Mouse (Mus musculus) left cerebral cortex, postnatal 4 days (tissue): ENCODE results near the gene Pkd1l3. TPM values are rescaled to one million over a fixed set of nuclear protein-coding genes. Genes with fewer than 3 reads are reported as not detected.
A peak's percentile ranks its signal among the peaks of the same experiment; 100 is the strongest.

Experiments
- DNase-seq: peaks from one replicate; pipeline ENCODE4 v3.0.0-alpha.2; 2022
- intact Hi-C: fragments of 180-260 bp; cut with DNase I; formaldehyde crosslinking; loops from one replicate; pipeline ENCODE4 v1.15.1; 2025
- total RNA-seq, 2 experiments: library from RNA; stranded (reverse); gene quantifications; 2 replicates each; pipeline ENCODE4 v1.2.3; 2021

The Pkd1l3 gene
- total RNA-seq: under 1 TPM; 0.26 to 0.64 TPM

DNA sequence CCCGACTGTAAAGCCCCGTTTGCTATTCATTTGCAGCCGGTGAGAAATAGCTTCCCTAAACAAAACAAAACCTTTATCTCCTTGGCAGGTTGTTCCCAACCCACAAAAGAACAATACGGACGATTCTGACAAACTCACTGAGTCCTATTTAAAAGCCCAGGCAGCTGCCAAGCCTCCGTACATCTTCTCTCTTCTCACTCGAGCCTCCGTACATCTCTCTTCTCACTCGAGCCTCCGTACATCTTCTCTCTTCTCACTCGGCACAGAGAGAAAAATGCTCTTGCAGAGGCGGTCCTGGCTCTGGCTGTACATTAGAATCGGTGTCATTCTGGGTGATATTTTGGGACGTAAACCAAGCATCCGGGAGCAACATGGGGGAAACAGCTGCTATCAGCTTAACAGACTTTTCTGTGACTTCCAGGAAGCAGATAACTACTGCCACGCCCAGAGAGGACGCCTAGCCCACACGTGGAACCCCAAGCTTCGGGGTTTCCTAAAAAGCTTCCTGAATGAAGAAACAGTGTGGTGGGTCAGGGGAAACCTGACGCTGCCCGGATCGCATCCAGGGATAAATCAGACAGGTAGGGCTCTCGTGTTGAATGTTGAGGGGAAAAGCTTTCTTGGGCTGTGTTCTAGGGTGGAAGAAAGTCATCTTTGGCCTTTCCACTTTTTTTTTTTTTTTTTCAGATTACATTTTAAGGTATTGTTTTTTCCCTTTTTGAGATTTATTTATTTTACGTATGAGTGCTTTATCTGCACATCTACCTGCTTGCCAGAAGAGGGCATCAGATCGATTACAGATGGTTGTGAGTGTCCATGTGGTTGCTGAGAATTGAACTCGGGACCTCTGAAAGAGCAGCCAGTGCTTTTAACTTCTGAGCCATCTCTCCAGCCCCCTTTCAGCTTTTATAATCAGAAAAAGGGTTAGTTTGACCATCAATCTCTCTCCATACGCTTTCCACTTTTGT lies at the start of gene Pkd1l3:
Gene Pkd1l3, plus strand, starts transcription at position 275 of the 968 bp plus-strand sequence.
- no peak for DNase-seq
- intact Hi-C loops: no loop called here

DNA sequence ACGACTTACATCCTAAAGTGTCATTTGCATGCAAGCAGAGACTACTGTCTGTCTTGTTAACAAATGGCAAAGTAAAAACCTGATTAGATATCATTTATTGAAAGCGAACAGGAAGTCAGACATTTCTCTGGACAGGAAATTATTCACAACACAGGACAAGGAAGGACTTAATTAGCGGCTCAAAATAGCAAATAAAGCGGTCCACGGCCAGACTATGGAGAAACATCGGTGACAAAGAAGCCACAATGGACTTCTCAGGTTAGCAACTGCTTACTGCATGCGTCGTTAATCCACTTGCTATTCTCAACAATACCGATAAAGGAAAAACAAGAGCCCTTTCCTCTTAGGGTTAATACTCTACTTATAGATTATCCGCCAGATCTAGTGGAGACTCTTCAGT lies 49.6 kb upstream of the Pkd1l3 start:
- no peak for DNase-seq
- intact Hi-C loops: no loop called here

DNA sequence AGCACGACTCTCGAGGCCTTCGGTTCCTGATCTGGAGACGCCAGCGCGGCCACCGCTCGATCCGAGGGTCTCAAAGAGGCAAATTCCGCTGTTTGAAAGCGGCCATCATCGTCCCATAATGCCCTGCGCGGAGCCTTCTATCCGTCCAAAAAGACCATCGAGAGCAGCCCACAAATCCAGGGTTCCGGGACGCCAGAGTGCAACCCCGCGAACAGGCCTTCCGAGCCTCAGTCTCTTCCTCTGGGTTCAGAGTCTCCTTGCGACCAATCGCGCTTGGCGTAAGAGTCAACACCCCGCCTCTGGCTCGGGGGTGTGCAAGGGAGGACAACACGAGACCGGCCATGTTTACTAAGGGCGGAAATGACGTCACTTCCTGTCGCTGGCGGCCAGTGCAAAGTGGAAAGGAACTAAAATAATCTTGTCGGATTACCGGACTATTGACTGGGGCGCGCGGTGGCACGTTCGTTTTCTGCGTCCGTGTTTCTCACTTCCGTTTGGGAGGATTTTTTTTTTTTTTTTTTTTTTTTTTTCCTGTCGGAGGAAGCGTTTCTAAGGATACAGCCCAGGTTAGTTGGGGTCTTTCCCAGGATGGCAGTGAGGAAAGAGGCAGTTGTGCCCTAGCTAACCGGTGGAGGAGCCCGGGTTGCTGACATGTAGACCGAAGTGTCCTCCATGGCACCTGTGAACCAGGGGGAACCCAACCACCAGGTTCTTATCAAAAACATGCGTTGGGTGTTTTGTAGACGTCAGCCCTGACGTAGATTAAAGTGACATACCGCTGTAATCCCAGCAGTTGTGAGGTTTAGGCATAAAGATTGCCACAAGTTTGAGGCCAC lies 48.6 kb upstream of the Pkd1l3 start, which contains the start of the genes Dhx38 and Txnl4b:
Gene Dhx38, minus strand, starts transcription at position 364 of the 836 bp plus-strand sequence.
Gene Txnl4b, plus strand, starts transcription at position 395 of the 836 bp plus-strand sequence.
- intact Hi-C loops: no loop called here

DNA sequence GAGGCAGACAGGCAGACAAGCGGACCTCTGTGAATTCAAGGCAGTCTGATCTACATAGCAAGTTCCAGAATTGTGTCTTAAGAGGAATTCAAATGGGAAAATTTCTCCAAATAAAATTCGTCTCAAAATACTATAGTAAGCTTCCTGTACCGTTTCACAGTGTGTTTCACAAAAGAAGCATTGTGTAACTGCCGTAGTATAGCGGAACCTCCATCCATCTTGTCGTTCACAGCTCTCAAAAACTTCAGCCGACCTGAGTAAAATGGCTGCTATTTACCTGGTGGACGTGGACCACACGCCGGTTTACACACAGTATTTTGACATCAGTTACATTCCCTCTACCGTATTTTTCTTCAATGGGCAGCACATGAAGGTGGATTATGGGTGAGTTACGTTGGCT lies 43.2 kb upstream of the Pkd1l3 start:
- intact Hi-C loops: no loop called here
- DNase-seq: no peak

More for the DNA sequence above, 48.6 kb upstream of the Pkd1l3 start, which contains the start of the genes Dhx38 and Txnl4b:
- peak; percentile 98 for DNase-seq

DNA sequence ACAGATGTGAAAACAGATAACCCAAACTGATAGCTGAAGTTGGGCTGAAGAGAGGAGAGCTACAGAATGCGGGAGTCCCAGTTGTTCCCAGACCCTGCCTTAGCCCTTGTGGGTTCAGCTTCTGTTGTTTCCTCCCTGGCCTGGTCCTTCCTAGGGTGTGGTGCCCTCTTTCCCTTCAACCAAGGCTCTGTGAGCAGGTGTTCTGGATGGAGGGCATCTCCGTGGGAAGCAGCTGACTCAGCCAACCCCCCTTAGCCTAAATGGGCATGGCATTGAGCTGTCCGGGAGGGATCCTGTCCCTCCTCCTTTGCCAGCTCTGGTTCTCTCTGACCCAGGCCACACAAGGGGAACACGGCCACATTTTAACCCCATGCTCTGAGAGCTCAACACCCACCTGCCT lies 38.0 kb upstream of the Pkd1l3 start:
- DNase-seq: no peak
- intact Hi-C loops: no loop called here

DNA sequence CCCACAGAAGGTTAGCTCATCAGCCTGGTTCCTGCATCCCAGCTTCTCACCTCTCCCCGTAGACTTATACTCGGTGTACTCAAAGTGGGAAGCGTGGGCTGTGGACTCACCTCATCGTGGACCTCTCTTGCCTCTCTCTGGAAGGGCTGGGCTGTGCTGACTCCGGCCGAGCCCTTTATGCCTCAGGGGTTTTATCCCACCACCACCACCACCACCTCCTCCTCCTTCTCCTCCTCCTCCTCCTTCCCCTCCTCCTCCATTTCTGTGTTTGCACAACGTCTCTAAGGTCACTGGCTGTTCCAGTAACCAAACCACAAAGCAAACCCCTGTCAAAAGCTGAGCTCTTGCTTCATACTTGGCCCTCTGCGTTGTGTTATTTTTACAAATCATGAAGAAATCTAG lies 35.4 kb upstream of the Pkd1l3 start, which contains the start of gene Hp:
Gene Hp, minus strand, starts transcription at position 273 of the 402 bp plus-strand sequence.
- no peak for DNase-seq
- intact Hi-C loops: no loop called here

DNA sequence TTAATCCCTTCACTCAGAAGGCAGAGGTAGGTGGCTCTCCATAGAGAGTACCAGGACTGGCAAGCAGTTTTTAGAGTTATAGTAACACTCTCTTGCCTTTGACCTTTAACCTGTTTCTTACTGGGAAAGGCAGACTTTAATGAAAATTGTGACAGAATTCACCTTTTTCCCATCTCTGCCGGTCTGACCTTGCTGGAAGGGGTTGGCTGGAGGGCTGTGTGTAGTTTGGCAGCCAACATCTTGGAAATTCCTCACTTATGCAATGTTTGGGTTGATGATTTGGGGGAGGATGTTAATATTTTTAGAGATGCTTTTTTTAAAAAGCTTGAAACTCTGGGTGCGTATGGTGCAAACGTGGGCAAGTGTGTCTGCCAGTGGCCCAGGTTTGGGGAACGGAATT lies 30.0 kb upstream of the Pkd1l3 start:
- DNase-seq: no peak
- intact Hi-C loops: no loop called here

DNA sequence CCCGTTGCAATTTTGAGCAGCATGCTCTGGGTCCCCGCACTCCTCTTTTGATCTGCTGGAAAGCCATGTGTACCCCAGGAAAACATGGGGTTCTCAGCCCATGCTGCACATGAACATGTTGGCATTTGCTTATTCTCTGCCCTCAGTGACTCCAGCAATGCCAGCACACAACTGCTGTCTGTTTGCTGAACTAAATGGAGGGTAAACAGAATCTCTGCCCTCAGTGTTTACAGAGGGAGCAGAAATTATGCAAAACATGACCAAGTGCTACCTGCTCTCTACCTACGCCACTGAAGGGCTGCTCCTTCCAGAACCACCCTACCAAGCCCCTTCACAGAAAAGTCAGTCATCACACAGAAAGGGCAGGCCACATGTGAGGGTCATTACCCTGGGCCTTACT lies 29.5 kb upstream of the Pkd1l3 start:
- intact Hi-C loops: no loop called here
- DNase-seq: no peak

DNA sequence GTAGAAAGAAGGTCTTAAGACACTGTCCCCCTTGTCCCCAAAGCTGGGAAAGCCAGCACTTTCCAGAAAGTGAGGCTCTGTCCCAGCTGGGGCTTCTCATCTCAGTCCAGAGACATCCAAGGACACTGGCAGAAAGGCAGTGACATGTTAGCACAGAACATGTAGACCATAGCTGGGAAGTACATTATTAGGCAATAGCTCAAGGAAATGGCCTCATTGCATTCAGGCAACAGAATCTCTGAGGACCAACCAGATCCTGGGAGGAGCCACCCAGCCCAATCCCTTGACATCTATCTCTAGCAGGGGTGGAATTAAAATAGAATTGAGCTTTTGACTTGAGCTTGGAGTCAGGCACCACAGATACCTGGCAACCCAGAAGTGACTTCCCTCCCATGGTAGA lies 28.7 kb upstream of the Pkd1l3 start:
- no peak for DNase-seq
- intact Hi-C loops: no loop called here

DNA sequence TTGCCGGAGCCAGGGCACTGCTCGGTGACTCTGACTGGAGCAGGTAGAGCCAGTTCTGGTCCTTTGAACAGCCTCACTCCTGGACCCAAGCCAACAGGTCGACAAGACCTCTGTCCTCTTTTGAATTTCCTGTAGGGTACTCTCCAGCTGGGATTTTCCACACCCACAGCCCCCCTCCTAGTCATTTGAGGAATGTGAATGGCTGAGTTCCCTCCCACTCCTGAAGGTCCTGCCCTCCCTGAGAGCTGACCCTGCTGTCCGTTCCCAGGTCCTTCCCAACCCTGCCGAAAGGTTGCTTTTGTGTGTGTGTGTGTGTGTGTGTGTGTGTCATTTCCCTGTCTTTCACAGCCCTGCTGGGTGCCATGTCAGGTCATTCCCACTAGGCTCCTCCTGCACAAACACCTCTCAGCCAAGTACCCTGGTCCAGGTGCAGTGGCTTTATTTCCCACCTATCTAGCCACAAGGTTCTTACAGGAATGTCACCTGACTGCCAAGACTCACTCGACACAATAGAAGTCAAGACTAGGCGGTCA lies 27.3 kb upstream of the Pkd1l3 start:
- intact Hi-C loops: no loop called here
- no peak for DNase-seq

DNA sequence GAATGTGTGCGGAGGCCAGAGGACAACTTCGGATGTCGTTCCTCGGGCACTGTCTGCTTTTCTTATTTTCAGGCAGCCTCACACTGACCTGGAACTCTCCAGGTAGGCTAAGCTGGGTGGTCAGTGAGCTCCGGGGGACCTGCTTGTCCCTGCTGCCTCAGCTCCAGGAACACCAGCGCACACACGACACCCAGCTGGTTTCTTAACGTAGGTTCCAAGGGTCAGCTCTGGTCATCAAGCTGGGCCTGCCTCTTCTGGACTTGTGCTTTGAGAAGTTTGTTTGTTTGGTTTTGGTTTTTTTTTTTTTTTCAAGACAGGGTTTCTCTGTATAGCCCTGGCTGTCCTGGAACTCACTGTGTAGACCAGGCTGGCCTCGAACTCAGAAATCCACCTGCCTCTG lies 23.4 kb upstream of the Pkd1l3 start:
- no peak for DNase-seq
- intact Hi-C loops: no loop called here

DNA sequence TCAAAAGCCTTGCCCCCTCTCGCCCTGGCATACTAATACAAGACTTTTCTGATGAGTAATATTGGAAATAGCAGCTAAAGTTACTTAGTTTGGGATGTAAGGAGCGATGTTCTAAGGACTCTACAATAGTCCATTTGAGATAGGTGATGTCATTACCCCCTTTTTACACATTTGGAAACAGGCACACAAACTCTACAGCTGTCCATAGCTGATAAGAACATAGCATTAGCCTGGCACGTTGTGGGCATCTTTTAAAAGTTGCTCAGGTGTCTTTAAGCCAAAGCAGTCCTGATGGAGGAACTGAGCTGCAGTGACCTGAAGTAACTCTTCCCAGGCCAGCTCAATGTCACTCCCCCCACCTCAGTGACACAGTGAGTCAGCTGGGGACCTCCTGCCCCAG lies 22.9 kb upstream of the Pkd1l3 start:
- DNase-seq: no peak
- intact Hi-C loops: no loop called here

DNA sequence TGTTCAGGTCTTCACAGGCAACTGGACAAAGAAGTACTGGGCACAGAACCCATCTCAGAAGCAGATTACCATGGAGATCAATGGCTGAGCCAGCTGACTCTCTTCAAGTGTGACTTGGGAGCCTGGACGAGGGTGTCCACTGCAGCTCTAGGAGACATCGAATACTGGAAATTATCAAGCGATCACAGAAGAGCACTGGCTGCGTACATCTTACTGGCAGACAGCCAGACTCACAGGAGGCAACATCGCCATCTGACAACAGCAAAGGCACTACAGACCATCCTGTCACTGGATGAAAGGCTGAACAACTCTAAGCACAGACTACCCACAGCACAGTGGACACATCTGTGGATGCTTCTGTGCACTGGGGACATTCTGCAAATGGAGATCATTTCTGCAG lies 22.2 kb upstream of the Pkd1l3 start:
- no peak for DNase-seq
- intact Hi-C loops: no loop called here

DNA sequence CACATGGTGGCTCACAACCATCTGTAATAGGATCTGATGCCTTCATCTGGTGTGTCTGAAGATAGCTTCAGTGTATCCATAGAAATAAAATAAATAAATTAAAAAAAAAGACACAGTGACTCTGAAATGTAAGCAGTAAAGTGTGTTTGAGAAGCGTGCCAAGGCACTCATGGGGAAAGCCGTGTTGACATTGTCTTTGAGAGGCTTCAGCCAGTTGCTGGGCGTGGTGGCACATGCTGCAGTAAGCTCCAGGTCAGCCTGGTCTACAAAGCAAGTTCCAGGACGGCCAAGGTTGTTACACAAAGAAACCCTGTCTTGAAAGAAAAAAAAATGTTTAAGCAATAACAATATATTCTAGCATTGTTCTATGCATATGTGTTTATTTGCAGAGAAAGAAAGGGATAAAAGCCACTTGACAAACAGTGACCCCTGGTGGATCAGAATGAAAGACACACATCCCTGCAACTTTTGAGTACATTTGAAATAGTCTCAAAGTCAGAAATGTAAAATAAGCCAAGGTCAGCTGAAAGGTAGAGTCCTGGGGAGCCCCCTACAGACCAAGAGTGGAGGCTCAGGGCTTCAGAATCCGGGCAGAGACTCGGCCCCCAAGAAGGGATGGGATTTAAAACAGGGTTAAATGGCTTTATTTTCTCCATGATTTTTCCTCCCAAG lies 21.1 kb upstream of the Pkd1l3 start:
- intact Hi-C loops: no loop called here
- no peak for DNase-seq

DNA sequence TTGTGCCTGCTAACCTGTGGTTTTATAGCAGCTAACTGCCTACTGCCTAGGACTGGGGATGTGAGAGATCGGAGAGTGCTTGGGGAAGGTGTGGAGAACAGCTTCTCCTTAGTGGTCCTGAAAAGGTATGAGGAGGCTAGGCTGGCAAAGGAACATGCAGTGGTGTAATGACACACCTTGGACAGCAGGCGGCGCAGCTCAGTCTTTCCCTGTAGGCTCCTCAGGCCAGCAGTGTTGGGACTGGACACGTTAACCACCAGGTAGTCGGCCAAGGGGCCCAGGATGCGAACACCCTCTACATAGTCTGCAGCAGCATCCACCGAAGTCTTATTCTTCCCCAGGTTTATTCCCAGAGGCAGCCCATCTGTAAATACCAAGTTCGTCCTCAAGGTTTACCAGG lies 18.5 kb upstream of the Pkd1l3 start:
- intact Hi-C loops: no loop called here
- DNase-seq: peak; percentile 63

DNA sequence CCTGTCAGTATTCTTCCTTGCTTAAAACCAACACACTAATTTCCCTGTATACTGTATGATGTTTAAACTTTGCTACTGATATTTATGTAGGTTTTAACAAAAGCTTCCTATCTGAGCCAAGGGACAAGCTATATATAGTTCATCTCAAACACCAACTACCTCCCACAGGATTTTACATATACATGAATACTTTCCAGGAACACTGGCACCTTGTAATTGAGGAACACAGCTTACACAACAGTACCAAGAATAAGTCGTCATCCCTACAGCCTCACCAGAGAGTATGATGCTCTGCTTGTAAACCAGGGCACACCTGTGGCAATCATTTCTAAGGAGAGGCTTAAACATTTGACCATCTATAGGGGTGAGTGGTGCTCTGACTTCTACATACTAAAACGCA lies 7.6 kb upstream of the Pkd1l3 start:
- DNase-seq: no peak
- intact Hi-C loops: no loop called here

DNA sequence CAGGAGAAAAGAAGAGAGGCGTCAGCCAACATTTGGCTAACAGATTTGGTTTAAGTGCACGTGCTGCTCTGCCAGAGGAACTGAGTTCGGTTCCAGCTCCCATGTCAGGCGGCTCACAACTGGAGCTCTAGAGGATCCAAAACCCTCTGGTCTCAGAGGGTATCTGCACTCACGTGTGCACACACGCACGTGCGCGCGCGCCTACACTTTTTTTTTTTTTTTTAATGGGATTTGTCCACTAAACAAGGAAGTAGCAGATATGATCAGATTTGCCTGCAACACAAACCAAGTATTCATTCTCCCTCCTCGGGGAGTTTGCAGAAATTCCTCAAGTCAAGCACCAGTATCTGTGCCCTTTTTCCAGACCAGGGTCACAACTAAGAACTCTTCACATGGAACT lies 6.7 kb upstream of the Pkd1l3 start:
- intact Hi-C loops: no loop called here
- no peak for DNase-seq

DNA sequence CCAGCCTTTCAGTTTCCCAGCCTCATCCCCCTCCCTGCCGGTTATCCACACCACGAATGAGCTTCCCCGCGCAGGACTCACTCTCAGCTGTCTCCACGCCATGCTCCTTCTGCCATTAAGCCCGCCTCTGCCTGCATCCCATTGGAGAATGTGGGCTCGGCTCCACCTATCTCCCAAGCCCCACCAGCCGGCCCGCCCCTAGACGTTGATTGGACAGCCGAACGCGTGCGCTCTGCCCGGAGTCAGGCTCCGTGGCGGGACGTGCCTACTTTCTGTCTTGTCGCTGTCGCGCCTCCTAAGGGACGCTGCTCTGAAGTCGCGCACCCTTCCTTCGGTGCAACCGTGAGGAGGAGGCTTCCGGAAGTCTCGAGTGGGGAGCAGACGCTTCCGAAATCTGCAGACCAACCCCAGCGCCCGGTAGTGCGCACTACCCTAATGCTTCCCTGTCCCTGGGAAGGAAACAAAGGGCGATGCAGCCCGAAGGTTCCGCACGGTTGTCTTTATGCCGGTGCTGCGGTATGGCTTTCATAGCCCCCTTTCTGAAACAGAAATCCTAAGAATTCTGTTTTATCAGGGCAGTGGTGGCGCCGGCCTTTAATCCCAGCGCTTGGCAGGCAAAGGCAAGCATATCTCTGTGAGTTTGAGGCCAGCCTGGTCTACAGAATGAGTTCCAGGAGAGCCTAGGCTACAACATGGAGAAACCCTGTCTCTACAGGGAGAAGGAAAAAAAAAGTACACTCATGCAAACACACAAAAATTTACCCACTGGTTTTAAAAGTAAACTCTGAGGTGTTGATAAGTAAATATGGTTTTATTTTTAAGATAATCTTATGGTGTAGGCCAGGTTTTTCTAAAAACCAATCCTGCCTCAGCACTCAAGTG lies 5.8 kb upstream of the Pkd1l3 start, which contains the start of gene Dhodh:
Gene Dhodh, minus strand, starts transcription at position 403 of the 882 bp plus-strand sequence.
- intact Hi-C loops: no loop called here

DNA sequence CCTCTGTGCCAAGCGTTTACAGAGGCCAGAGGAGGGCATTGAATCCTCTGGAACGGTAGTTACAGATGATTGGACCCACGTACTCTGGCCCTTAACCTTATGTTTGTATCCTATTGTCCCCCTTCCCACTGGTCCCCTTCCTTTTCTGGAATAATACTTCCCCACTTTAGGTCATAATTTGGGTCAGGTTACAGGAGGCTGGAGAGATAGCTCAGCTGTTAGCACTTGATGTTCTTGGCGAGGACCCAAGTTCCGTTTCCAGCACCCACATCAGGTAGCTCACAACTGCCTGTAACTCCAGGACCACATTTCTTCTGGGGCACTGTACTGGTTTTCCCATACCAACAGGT lies 5.2 kb upstream of the Pkd1l3 start:
- DNase-seq: no peak
- intact Hi-C loops: no loop called here

More for the DNA sequence above, 5.8 kb upstream of the Pkd1l3 start, which contains the start of gene Dhodh:
- DNase-seq: peak; percentile 98

DNA sequence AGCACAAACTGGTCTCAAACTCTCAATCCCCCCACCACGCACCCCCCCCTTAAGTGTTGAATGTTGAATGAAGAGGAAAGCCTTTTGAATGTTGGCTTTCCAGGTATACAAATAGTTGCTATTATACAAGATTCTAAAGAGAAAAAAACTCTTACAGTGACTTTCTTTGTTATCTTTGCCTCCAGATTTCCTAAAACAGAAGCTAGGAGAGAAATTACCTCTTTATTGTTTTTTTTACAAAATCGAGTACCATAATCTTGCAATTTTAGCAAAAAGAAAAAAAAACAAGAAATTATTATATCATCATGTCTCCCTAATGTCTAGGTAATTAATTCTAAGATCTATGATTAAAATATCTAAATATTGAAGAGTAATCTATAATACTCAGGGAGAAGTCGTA lies 1.3 kb downstream of the Pkd1l3 start:
- intact Hi-C loops: no loop called here
- no peak for DNase-seq
